Mouse (Mus musculus): ENCODE data around the gene Plk2.

DNA sequence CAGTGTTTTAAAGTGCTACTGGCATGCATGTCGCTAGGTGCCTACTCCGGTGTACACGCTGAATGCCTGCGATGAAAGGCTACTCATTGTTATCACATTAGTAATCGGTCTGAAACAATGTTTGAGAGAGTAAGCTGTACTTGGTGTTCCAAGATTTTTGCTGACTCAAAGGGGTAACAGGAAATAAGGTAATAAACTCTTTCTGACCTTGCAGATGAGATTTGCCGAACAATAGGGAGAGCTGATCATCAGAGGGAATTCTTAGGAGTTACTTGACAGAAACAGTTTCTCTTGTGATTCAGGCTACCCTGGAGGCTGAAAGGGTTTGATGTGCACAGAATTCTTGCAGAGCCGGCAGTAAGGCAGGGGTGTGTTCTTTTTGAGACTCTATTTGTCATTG lies 41.8 kb downstream of the Plk2 start:
- TF ChIP-seq CTCF (IDR thresholded peaks at IDR 0.05; ENCODE audit: borderline replicate concordance, insufficient read depth, low read depth, low read length): no peak
- no peak for TF ChIP-seq POLR2A (IDR thresholded peaks at IDR 0.05; ENCODE audit: borderline replicate concordance, insufficient read depth, low read length)

Measured in cerebellum, adult 2 months (tissue).